ENCODE assay signal across 21 mouse cellular contexts in genomic region chr1:36926246-36926645, GRCm38 (mm10). TPM values are rescaled to one million over a fixed set of nuclear protein-coding genes. Genes with fewer than 3 reads are reported as not detected.
DNase-seq lines count a peak whose midpoint lies in the region; ATAC-seq and TF ChIP-seq lines count a peak whose summit lies in the region.
"Had no signal": no experiment of that assay in that cellular context is flagged by ENCODE, and none has a peak within 500 bp of the region (broad histone marks: within the 10 kb centered on the region; RNA-seq: fewer than 3 reads in every experiment).

No protein-coding gene starts in this region.

- H3K4me2 ChIP-seq in heart, embryonic 13.5 days, result peak overlapping the region; percentile 45
- peak overlapping the region; percentile 3 for H3K4me2 ChIP-seq in intestine, embryonic 16.5 days (ENCODE audit: low read depth, low read length)
- H3K4me2 ChIP-seq in liver, embryonic 16.5 days (ENCODE audit: low read depth, low read length), result peak overlapping the region; percentile 45; the same call in 1 of the 2 replicates
- H3K4me2 ChIP-seq: forebrain, embryonic 12.5 days; limb, embryonic 12.5 days; lung, embryonic 15.5 days had no signal

- H3K4me1 ChIP-seq in heart, embryonic 13.5 days, result peaks cover 79% of the 10 kb centered on the region
- H3K4me1 ChIP-seq in MEL (ENCODE audit: control insufficient read depth in 1 of 2, insufficient read depth in 2 of 2, low read length in 2 of 2), result peaks cover 28 to 45% of the 10 kb centered on the region in 2 experiments
- H3K4me1 ChIP-seq in intestine, embryonic 16.5 days (ENCODE audit: control insufficient read depth, insufficient read depth, low read length), result peaks cover 30% of the 10 kb centered on the region
- H3K4me1 ChIP-seq in liver, embryonic 16.5 days (ENCODE audit: control insufficient read depth, low read depth, low read length), result peaks cover 86% of the 10 kb centered on the region
- H3K4me1 ChIP-seq: limb, embryonic 12.5 days had no signal

- no peak for TF ChIP-seq EP300 in MEL (IDR thresholded peaks at IDR 0.05; ENCODE audit: low read depth in 1 of 2, low read length in 2 of 2)

- no peak for TF ChIP-seq RAD21 in MEL (IDR thresholded peaks at IDR 0.05; ENCODE audit: low read depth, low read length)

- no peak for TF ChIP-seq CTCF in MEL (IDR thresholded peaks at IDR 0.05 in 2 of 3, conservative IDR thresholded peaks at IDR 0.05 in 1 of 3; ENCODE audit: control insufficient read depth in 1 of 3, insufficient read depth in 1 of 3, low read depth in 2 of 3, low read length in 3 of 3, poor library complexity in 1 of 3, severe bottlenecking in 1 of 3)

- no peak overlapping the region for H3K4me3 ChIP-seq in heart, embryonic 13.5 days
- H3K4me3 ChIP-seq in MEL (ENCODE audit: control insufficient read depth in 1 of 2, insufficient read depth in 1 of 2, low read depth in 2 of 2, low read length in 2 of 2), result no peak overlapping the region
- H3K4me3 ChIP-seq in intestine, embryonic 16.5 days (ENCODE audit: low read length), result no peak overlapping the region
- no peak overlapping the region for H3K4me3 ChIP-seq in liver, embryonic 16.5 days (ENCODE audit: low read depth, low read length)
- H3K4me3 ChIP-seq: embryonic facial prominence, embryonic 10.5 days; forebrain, embryonic 12.5 days; hindbrain, embryonic 10.5 days; limb, embryonic 12.5 days; lung, embryonic 15.5 days; midbrain, embryonic 10.5 days had no signal

- H3K27me3 ChIP-seq in heart, embryonic 13.5 days (replicated peaks), result no peaks in the 10 kb centered on the region
- no peaks in the 10 kb centered on the region for H3K27me3 ChIP-seq in MEL (ENCODE audit: control insufficient read depth in 1 of 2, insufficient read depth in 2 of 2, low read length in 2 of 2)
- no peaks in the 10 kb centered on the region for H3K27me3 ChIP-seq in intestine, embryonic 16.5 days (replicated peaks; ENCODE audit: control insufficient read depth, insufficient read depth, low read length)
- no peaks in the 10 kb centered on the region for H3K27me3 ChIP-seq in liver, embryonic 16.5 days (ENCODE audit: control insufficient read depth, insufficient read depth, low read depth, low read length)
- H3K27me3 ChIP-seq: forebrain, embryonic 12.5 days; limb, embryonic 12.5 days; lung, embryonic 15.5 days had no signal

- DNase-seq in heart, adult 18-20 months, result no peak
- DNase-seq in MEL (ENCODE audit: low read depth, low spot score), result no peak
- DNase-seq in neural tube, embryonic 10.5 days (ENCODE audit: extremely low spot score, low spot score), result no peak
- no peak for DNase-seq in embryo, embryonic 9.5 days (ENCODE audit: extremely low spot score)
- DNase-seq: adrenal gland, adult 2 months; cerebellum, adult 8-10 months; gastrocnemius, postnatal 10 days; kidney, adult 8-10 months; kidney, postnatal 4 days; layer of hippocampus, adult 9-11 months; lung, postnatal 4 days; retina, postnatal 1 day had no signal

- H3K27ac ChIP-seq in heart, embryonic 13.5 days (replicated peaks), result peak overlapping the region; percentile 48; the same call in 1 of the 2 replicates
- no peak overlapping the region for H3K27ac ChIP-seq in MEL (ENCODE audit: control insufficient read depth, low read depth, low read length)
- peak overlapping the region; percentile 47; the same call in 1 of the 2 replicates for H3K27ac ChIP-seq in intestine, embryonic 16.5 days (ENCODE audit: low read length)
- H3K27ac ChIP-seq in liver, embryonic 16.5 days (ENCODE audit: low read length), result peak overlapping the region; percentile 72
- H3K27ac ChIP-seq: embryonic facial prominence, embryonic 10.5 days; forebrain, embryonic 12.5 days; hindbrain, embryonic 10.5 days; limb, embryonic 12.5 days; lung, embryonic 15.5 days; midbrain, embryonic 10.5 days had no signal

- 74% methylated on average over 4 of the region's 4 CpGs for WGBS in heart, embryonic 13.5 days
- 70% methylated on average over 4 of the region's 4 CpGs for WGBS in intestine, embryonic 16.5 days
- WGBS in liver, embryonic 16.5 days (ENCODE audit: insufficient replicate concordance), result 50% methylated on average over 4 of the region's 4 CpGs

- no peak overlapping the region for H3K9ac ChIP-seq in heart, embryonic 13.5 days
- H3K9ac ChIP-seq in MEL (ENCODE audit: control insufficient read depth, low read depth, low read length, poor library complexity, severe bottlenecking), result no peak overlapping the region
- no peak overlapping the region for H3K9ac ChIP-seq in intestine, embryonic 16.5 days (ENCODE audit: low read depth, low read length)
- H3K9ac ChIP-seq in liver, embryonic 16.5 days (ENCODE audit: low read depth, low read length), result no peak overlapping the region; the same call in 1 of the 2 replicates
- H3K9ac ChIP-seq: forebrain, embryonic 12.5 days; limb, embryonic 12.5 days; lung, embryonic 15.5 days had no signal

- H3K79me2 ChIP-seq in MEL (ENCODE audit: control insufficient read depth, insufficient read depth, low read length, poor library complexity), result peaks cover 48% of the 10 kb centered on the region

- H3K9me3 ChIP-seq in heart, embryonic 13.5 days, result no peaks in the 10 kb centered on the region
- no peaks in the 10 kb centered on the region for H3K9me3 ChIP-seq in MEL (replicated peaks; ENCODE audit: insufficient read depth, low read length)
- no peaks in the 10 kb centered on the region for H3K9me3 ChIP-seq in intestine, embryonic 16.5 days (ENCODE audit: control insufficient read depth, low read length)
- no peaks in the 10 kb centered on the region for H3K9me3 ChIP-seq in liver, embryonic 16.5 days (replicated peaks; ENCODE audit: control insufficient read depth, low read length)
- H3K9me3 ChIP-seq: embryonic facial prominence, embryonic 10.5 days; forebrain, embryonic 12.5 days; hindbrain, embryonic 10.5 days; limb, embryonic 12.5 days; lung, embryonic 15.5 days; midbrain, embryonic 10.5 days had no signal

- no peaks in the 10 kb centered on the region for H3K36me3 ChIP-seq in heart, embryonic 13.5 days
- peaks cover 5 to 54% of the 10 kb centered on the region in 2 experiments for H3K36me3 ChIP-seq in MEL (ENCODE audit: control insufficient read depth in 1 of 2, insufficient read depth in 2 of 2, low read length in 2 of 2)
- no peaks in the 10 kb centered on the region for H3K36me3 ChIP-seq in intestine, embryonic 16.5 days (ENCODE audit: control insufficient read depth, insufficient read depth, low read length)
- no peaks in the 10 kb centered on the region for H3K36me3 ChIP-seq in liver, embryonic 16.5 days (ENCODE audit: control insufficient read depth, insufficient read depth)
- H3K36me3 ChIP-seq: forebrain, embryonic 12.5 days; hindbrain, embryonic 10.5 days; limb, embryonic 12.5 days; lung, embryonic 15.5 days; midbrain, embryonic 10.5 days had no signal

- no peak for ATAC-seq in heart, embryonic 13.5 days (ENCODE audit: extremely low read depth, insufficient number of reproducible peaks, low FRiP score, low TSS enrichment)
- ATAC-seq in intestine, embryonic 16.5 days, result peak; percentile 68
- no peak for ATAC-seq in liver, embryonic 16.5 days (ENCODE audit: low read depth)

- no peak for TF ChIP-seq POLR2A in MEL (IDR thresholded peaks at IDR 0.05; ENCODE audit: control insufficient read depth in 1 of 2, insufficient read depth in 1 of 2, low read depth in 1 of 2, low read length in 2 of 2, poor library complexity in 1 of 2)

TF ChIP-seq in MEL, 35 proteins besides CTCF, POLR2A, EP300 and RAD21:
- no peak for TF ChIP-seq MAX (IDR thresholded peaks at IDR 0.05; ENCODE audit: low read length)
- 0 out of 2 replicates have a peak, but pooled peaks have one; percentile 30 for TF ChIP-seq USF1 (IDR thresholded peaks at IDR 0.05; ENCODE audit: low read depth, low read length)
- TF ChIP-seq KAT2A (conservative IDR thresholded peaks at IDR 0.05; ENCODE audit: low read depth, low read length), result no peak
TF ChIP-seq in MEL: peak in this region for 1.

RNA-seq across cellular contexts. Expression of gene Tmem131, which starts 17.2 kb away (rescaled TPM):
- polyA plus RNA-seq in heart, embryonic 13.5 days (2015; fragmentation: Nextera tagmentation; extraction: Ambion mirVana), result 5.8 and 6.5 TPM in 2 replicates
- 10 to 100 TPM; 24.2 to 29.6 TPM for total RNA-seq in heart, adult 18-20 months (2021)
- total RNA-seq in MEL (2012; rRNA removed), result 11.4 and 12.7 TPM in 2 replicates
- 100 to 1,000 TPM in 1 of 2 experiments, 10 to 100 TPM in 1; 48.8 to 196 TPM for polyA plus RNA-seq in MEL (2012; ENCODE audit: insufficient read depth in 1 of 2, insufficient read length in 2 of 2, low read depth in 1 of 2, low replicate concordance in 2 of 2, missing spikeins in 1 of 2)
- polyA plus RNA-seq in intestine, embryonic 16.5 days (2015; fragmentation: Nextera tagmentation; extraction: Ambion mirVana), result 9.3 and 11.3 TPM in 2 replicates
- polyA plus RNA-seq in liver, embryonic 16.5 days (2015; fragmentation: Nextera tagmentation; extraction: Ambion mirVana), result 7.7 and 8.8 TPM in 2 replicates
